Mouse (Mus musculus) inflammation-experienced regulatory T-cells, adult 6 months (primary cell): ENCODE measurements around the gene Amer2. TPM values are rescaled to one million over a fixed set of nuclear protein-coding genes. Genes with fewer than 3 reads are reported as not detected.

Experiments used
- polyA plus RNA-seq, 3 experiments: library from polyadenylated mRNA; unstranded; fragments of 100-300 nt; shearing (Covaris generic); gene quantifications; one replicate each; pipeline ENCODE4 v1.2.1; 2017

Gene Amer2
- polyA plus RNA-seq, 3 experiments from 2014 or later, result not detected

Other genes with a start within 250 kb of the Amer2 start
- gene Atp8a2, start 176.1 kb upstream of the Amer2 start, polyA plus RNA-seq, result 1 to 10 TPM in 2 of 3 experiments, under 1 TPM in 1; 0.57 to 2.9 (median 1.1) TPM
- gene Nupl1, start 121.8 kb upstream of the Amer2 start, polyA plus RNA-seq, result not detected
- gene Gm49336, start 121.8 kb upstream of the Amer2 start, polyA plus RNA-seq, result 10 to 100 TPM; 15.5 to 20.0 (median 17.9) TPM
- gene Mtmr6, start 108.0 kb upstream of the Amer2 start, polyA plus RNA-seq, result 10 to 100 TPM; 50.0 to 60.2 (median 54.7) TPM